Mouse (Mus musculus) heart, embryonic 11.5 days (tissue): ENCODE data around the gene Qser1. TPM values are rescaled to one million over a fixed set of nuclear protein-coding genes. Genes with fewer than 3 reads are reported as not detected.

ENCODE experiments used
- ATAC-seq: fragments of 200-750 bp; cut with Nextera tagmentation; replicated peaks from 2 replicates; pipeline ENCODE4 v1.8.0; 2017; ENCODE audit warnings: moderate library complexity; ENCODE audit not compliant: insufficient number of reproducible peaks, low FRiP score, low TSS enrichment
- H3K27ac ChIP-seq: fragments of 300-500 bp; sonication (generic); 2 replicates; pipeline ENCODE4 v1.5.1; 2014; ENCODE audit warnings: mild to moderate bottlenecking, low read depth, low read length
- H3K27me3 ChIP-seq: fragments of 300-500 bp; sonication (generic); 2 replicates; pipeline ENCODE4 v1.6.1; 2014; ENCODE audit warnings: mild to moderate bottlenecking, low read length, mixed read lengths; ENCODE audit not compliant: control insufficient read depth, insufficient read depth
- H3K36me3 ChIP-seq: fragments of 300-500 bp; sonication (generic); 2 replicates; pipeline ENCODE4 v1.6.1; 2014; ENCODE audit warnings: mild to moderate bottlenecking, low read length, moderate library complexity, mixed read lengths; ENCODE audit not compliant: control insufficient read depth, insufficient read depth
- H3K4me1 ChIP-seq: fragments of 300-500 bp; sonication (generic); 2 replicates; pipeline ENCODE4 v1.6.1; 2014; ENCODE audit warnings: low read length; ENCODE audit not compliant: control insufficient read depth, insufficient read depth
- H3K4me2 ChIP-seq: fragments of 300-500 bp; sonication (generic); 2 replicates; pipeline ENCODE4 v1.6.1; 2014; ENCODE audit warnings: mild to moderate bottlenecking, moderate library complexity
- H3K4me3 ChIP-seq: fragments of 300-500 bp; sonication (generic); 2 replicates; pipeline ENCODE4 v1.5.1; 2014; ENCODE audit warnings: low read depth, low read length
- H3K9ac ChIP-seq: fragments of 300-500 bp; sonication (generic); 2 replicates; pipeline ENCODE4 v1.6.1; 2014; ENCODE audit warnings: mild to moderate bottlenecking, low read depth, low read length, moderate library complexity
- H3K9me3 ChIP-seq: fragments of 300-500 bp; sonication (generic); replicated peaks from 2 replicates; pipeline ENCODE4 v1.6.1; 2016; ENCODE audit warnings: low read length; ENCODE audit not compliant: control insufficient read depth
- WGBS: fragments of 180-500 bp; shearing (Covaris S2); extraction: QIAGEN DNeasy Blood & Tissue Kit; methylation state at CpG from one replicate; pipeline ENCODE4 v1.1.7; 2014; ENCODE audit not compliant: insufficient replicate concordance; 5-methylcytosine and 5-hydroxymethylcytosine counted together
- polyA plus RNA-seq: library from polyadenylated mRNA; unstranded; fragments of >200 nt; fragmentation: Nextera tagmentation; extraction: Ambion mirVana; gene quantifications from 2 replicates; pipeline ENCODE4 v1.2.1, GENCODE M21; 2014

The Qser1 gene
- polyA plus RNA-seq, 1 experiment from 2014 or later = 12.4 TPM

DNA sequence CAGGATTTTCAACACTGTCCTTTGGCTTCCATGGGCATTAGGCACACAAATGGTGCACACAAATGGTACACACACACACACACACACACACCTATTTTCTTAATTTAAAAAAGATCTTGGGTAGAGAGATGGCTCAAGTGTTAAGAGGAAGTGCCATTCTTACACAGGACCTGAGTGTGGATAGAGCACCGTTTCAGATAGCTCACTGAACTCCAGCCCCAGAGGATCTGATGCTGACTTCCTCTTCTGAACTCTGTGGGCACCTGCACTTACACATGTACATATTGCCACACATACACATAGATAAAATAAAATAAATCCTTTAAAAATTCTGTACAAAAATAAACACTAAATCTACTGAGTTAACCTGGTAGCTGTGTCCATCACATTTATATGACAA, 11.1 kb downstream of the Qser1 start:
- ATAC-seq = no peak
- 74% methylated on average over 1 of the region's 1 CpGs for WGBS
- H3K4me3 ChIP-seq = no peak overlapping the region
- no peak overlapping the region for H3K9ac ChIP-seq
- H3K4me2 ChIP-seq = no peak overlapping the region
- no peaks in the 10 kb centered on the region for H3K4me1 ChIP-seq
- no peaks in the 10 kb centered on the region; the same call in 1 of the 2 replicates for H3K9me3 ChIP-seq
- no peaks in the 10 kb centered on the region for H3K27me3 ChIP-seq
- H3K36me3 ChIP-seq = peaks cover 2% of the 10 kb centered on the region; the same call in 1 of the 2 replicates
- no peak overlapping the region for H3K27ac ChIP-seq

DNA sequence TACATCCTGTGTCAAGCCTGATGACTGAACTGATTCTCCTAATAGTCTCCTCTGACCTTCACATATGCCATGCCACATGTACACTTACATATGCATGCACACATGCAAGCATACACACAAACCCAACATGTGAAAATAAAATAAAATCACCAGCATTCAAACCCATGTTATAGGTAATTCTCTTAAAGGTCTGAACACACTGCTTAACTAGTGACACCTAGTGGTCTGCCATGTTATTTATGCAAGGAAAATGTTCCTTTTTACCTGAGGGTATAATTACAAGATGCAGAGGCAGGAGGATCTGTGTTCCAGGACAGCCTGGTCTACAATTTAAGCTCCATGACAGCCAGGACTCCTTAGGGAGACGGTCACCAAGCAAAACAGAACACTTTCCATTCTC, 41.8 kb downstream of the Qser1 start:
- no peak overlapping the region for H3K27ac ChIP-seq
- no peak overlapping the region for H3K4me3 ChIP-seq
- no peaks in the 10 kb centered on the region for H3K4me1 ChIP-seq
- ATAC-seq = no peak
- peaks cover 13% of the 10 kb centered on the region for H3K36me3 ChIP-seq
- no peak overlapping the region for H3K4me2 ChIP-seq
- no peaks in the 10 kb centered on the region for H3K27me3 ChIP-seq
- H3K9me3 ChIP-seq = no peaks in the 10 kb centered on the region
- WGBS = 81% methylated on average over 1 of the region's 1 CpGs
- H3K9ac ChIP-seq = no peak overlapping the region

DNA sequence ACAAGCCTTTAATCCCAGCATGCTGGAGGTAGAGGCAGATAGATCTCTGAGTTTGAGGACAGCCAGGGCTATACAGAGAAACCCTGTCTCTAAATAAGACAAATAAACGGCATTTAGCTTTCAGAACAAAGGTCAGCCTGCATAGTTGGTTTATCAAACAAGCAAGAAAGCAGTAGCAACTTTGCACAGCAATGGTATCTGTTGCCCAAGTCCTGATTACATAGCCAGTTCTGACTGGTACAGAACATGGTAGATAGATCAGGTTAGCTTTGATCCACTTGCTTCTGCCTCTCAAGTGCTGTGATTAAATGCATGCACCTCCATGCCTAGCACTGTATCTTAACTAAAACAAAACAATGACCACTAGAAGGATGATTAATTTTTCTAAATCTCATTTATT, 47.9 kb downstream of the Qser1 start:
- Histone ChIP-seq H3K36me3 (peaks cover 14% of the 10 kb centered on the region), H3K27me3 (no peaks in the 10 kb centered on the region), H3K4me1 (no peaks in the 10 kb centered on the region), H3K27ac (no peak overlapping the region), H3K9ac (no peak overlapping the region), H3K9me3 (no peaks in the 10 kb centered on the region), H3K4me2 (no peak overlapping the region), H3K4me3 (no peak overlapping the region)
- WGBS = 92% methylated on average over 1 of the region's 1 CpGs
- ATAC-seq = no peak

DNA sequence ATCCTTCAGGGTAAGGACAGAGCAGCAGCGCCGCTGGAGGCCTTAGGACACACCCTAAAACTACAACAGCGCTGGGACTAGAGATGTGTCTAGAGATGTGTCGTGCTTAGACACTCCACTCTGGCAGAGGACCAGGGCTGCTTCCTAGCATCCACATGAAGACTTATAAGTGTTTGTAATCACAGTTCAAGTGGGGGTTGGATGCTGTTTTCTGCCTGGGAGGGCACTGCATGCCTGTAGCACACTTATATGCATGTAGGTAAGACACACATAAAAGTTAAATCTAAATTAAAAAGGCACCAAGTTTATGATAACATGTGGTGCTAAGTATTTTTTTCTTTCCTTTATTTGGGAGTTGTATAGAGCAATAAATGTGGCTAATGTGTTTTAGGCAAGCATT, 52.5 kb downstream of the Qser1 start:
- no peak for ATAC-seq
- H3K27me3 ChIP-seq = no peaks in the 10 kb centered on the region
- 86% methylated on average over 4 of the region's 4 CpGs for WGBS

GRCm38 (mm10) chr2:104763134-104763703, 53.3 kb downstream of the Qser1 start:
- no peaks in the 10 kb centered on the region for H3K9me3 ChIP-seq
- WGBS = 45% methylated on average over 8 of the region's 8 CpGs
- peaks cover 5% of the 10 kb centered on the region; the same call in 1 of the 2 replicates for H3K36me3 ChIP-seq
- no peak overlapping the region for H3K4me2 ChIP-seq
- no peaks in the 10 kb centered on the region for H3K27me3 ChIP-seq
- no peak overlapping the region for H3K4me3 ChIP-seq
- H3K9ac ChIP-seq = no peak overlapping the region
- ATAC-seq = no peak
- no peaks in the 10 kb centered on the region for H3K4me1 ChIP-seq
- no peak overlapping the region for H3K27ac ChIP-seq

More for the DNA sequence above, 52.5 kb downstream of the Qser1 start:
- Histone ChIP-seq H3K9ac (no peak overlapping the region), H3K36me3 (peaks cover 5% of the 10 kb centered on the region; the same call in 1 of the 2 replicates), H3K4me3 (no peak overlapping the region), H3K4me1 (no peaks in the 10 kb centered on the region), H3K9me3 (no peaks in the 10 kb centered on the region), H3K4me2 (no peak overlapping the region), H3K27ac (no peak overlapping the region)

DNA sequence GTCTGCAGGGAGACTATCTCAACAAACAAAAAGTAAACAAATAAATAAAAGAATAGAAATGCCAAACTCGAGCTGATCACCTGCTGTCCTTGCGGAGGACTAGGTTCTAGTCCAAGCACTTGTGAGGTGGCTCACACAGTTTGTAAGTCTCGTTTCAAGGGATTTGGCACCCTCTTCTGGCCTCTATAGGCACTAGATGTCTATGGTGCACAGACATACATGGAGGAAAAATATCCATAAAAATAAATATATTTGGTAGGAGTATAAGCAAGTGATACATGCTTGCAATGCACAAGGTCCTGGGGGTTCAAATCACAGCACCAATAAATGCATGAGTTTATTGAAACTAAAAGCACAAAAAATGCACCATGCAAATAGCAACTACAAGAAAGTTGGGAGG, 65.9 kb downstream of the Qser1 start:
- Histone ChIP-seq H3K36me3 (no peaks in the 10 kb centered on the region), H3K4me2 (no peak overlapping the region), H3K9ac (no peak overlapping the region), H3K4me3 (no peak overlapping the region), H3K9me3 (no peaks in the 10 kb centered on the region), H3K27me3 (no peaks in the 10 kb centered on the region), H3K4me1 (no peaks in the 10 kb centered on the region), H3K27ac (no peak overlapping the region)
- ATAC-seq = no peak
- WGBS = 48% methylated on average over 3 of the region's 3 CpGs

DNA sequence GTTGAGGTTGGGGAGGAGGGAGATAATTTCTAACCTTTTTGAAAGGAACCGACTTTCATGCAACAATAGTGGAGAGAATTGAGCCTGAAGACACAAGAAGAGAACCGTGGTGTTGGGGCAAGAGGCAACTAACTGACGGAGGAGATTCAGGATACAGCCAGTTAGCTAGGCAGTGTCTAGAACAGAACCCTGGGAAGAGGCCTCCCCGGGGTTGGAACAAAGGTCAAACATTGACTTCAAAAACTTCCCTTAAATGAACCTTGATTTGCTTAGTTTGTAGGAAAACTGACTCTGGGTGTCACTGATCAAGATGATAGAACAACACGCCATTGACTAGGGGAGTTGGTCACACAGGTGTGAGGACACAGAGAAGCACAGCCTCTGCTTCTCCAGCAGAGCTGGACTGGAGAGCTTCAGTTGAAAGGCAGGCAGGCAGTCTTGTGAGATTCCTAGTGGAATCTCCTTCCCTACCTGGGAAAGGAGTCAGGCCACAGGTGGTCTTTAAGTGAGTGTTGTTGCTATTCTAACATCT, 67.8 kb downstream of the Qser1 start:
- Histone ChIP-seq H3K27me3 (no peaks in the 10 kb centered on the region), H3K9me3 (no peaks in the 10 kb centered on the region), H3K4me3 (no peak overlapping the region), H3K9ac (no peak overlapping the region), H3K4me1 (no peaks in the 10 kb centered on the region), H3K36me3 (no peaks in the 10 kb centered on the region), H3K27ac (no peak overlapping the region), H3K4me2 (no peak overlapping the region)
- 77% methylated on average over 5 of the region's 5 CpGs for WGBS
- ATAC-seq = no peak

DNA sequence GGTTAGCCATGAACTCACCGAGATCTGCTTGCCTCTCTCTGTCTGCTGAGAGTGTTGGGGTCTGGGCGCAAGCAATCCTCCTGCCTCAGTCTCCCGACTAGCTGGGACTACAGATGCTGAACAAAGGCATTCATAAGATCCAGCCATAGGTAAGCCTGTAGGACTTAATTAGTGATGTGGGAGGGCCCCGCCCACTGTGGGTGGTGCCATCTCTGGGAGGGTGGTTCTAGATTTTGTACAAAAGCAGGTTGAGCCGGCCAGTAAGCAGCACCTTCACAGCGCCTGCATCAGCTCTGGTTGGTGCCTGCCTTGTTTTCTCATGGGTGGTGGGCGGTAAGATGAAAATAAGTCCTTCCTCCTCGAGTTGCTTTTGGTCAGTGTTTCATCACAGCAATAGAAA, 70.3 kb downstream of the Qser1 start:
- Histone ChIP-seq H3K9ac (no peak overlapping the region), H3K4me2 (no peak overlapping the region), H3K36me3 (no peaks in the 10 kb centered on the region), H3K9me3 (no peaks in the 10 kb centered on the region), H3K27ac (no peak overlapping the region), H3K27me3 (0 out of 2 replicates have a peak, but pooled peaks cover 2% of the 10 kb centered on the region), H3K4me3 (no peak overlapping the region), H3K4me1 (0 out of 2 replicates have a peak, but pooled peaks cover 4% of the 10 kb centered on the region)
- WGBS = 44% methylated on average over 8 of the region's 8 CpGs
- no peak for ATAC-seq

DNA sequence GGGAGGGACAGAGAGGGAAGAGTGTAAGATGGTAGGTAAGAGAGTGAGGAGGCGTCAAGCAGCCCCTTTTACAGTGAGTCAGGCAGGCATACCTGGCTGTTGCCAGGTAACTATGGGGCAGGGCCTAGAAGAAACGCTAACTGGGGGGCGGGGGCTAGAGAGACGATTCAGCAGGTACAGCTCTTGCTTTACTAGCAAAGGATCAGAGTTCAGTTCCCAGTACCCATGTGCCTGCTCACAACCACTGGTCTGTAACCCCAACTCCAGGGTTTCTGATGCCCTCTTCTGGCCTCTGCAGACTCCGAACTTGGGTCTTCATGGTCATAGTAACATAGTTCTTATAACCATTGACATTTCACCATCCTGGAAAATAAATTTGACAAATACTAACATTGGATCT, 72.6 kb downstream of the Qser1 start:
- no peak overlapping the region for H3K4me2 ChIP-seq

More for the DNA sequence above, 72.6 kb downstream of the Qser1 start:
- Histone ChIP-seq H3K36me3 (no peaks in the 10 kb centered on the region), H3K4me3 (no peak overlapping the region), H3K9me3 (no peaks in the 10 kb centered on the region), H3K4me1 (0 out of 2 replicates have a peak, but pooled peaks cover 4% of the 10 kb centered on the region), H3K27ac (no peak overlapping the region), H3K9ac (no peak overlapping the region), H3K27me3 (0 out of 2 replicates have a peak, but pooled peaks cover 2% of the 10 kb centered on the region)
- ATAC-seq = no peak
- WGBS = 45% methylated on average over 5 of the region's 5 CpGs
